Mouse (Mus musculus): ENCODE data around the gene Steap1. TPM values are rescaled to one million over a fixed set of nuclear protein-coding genes. Genes with fewer than 3 reads are reported as not detected.

The Steap1 gene
- total and polyA plus RNA-seq, 3 experiments: 0.33 TPM; not detected in 2

GRCm38 (mm10) chr5:5692167-5692738 lies 56.9 kb downstream of the Steap1 start:
- WGBS: 69% methylated on average over 4 of the region's 4 CpGs
- peaks cover 6% of the 10 kb centered on the region for H3K27me3 ChIP-seq (ENCODE audit: control insufficient read depth, insufficient read depth, low read length)
- no peak overlapping the region for H3K4me3 ChIP-seq
- no peak for DNase-seq
- no peaks in the 10 kb centered on the region for H3K79me2 ChIP-seq (replicated peaks; ENCODE audit: control insufficient read depth, insufficient read depth, low read length)
- no peaks in the 10 kb centered on the region; the same call in 1 of the 2 replicates for H3K4me1 ChIP-seq (ENCODE audit: control insufficient read depth, insufficient read depth, low read length)
- no peak for TF ChIP-seq EP300 (IDR thresholded peaks at IDR 0.05; ENCODE audit: insufficient read depth, low read depth, low read length)
- no peak for TF ChIP-seq POLR2A (IDR thresholded peaks at IDR 0.05; ENCODE audit: insufficient read depth, low read depth, low read length)
- TF ChIP-seq CTCF (IDR thresholded peaks at IDR 0.05): no peak
- no peak overlapping the region for H3K9ac ChIP-seq (ENCODE audit: low read depth, low read length)
- no peak overlapping the region for H3K27ac ChIP-seq
- intact Hi-C loops (cut with DNase I): no loop called here
- no peaks in the 10 kb centered on the region for H3K36me3 ChIP-seq (ENCODE audit: control insufficient read depth, insufficient read depth, low read length)

- TF ChIP-seq POLR2A (IDR thresholded peaks at IDR 0.05; ENCODE audit: insufficient read depth, low read depth, low read length) (no peak), CTCF (IDR thresholded peaks at IDR 0.05) (no peak)
- peaks cover 3% of the 10 kb centered on the region for H3K27me3 ChIP-seq (ENCODE audit: control insufficient read depth, insufficient read depth, low read length)
- intact Hi-C loops (cut with DNase I): no loop called here
- H3K4me1 ChIP-seq (ENCODE audit: control insufficient read depth, insufficient read depth, low read length): no peaks in the 10 kb centered on the region
- no peaks in the 10 kb centered on the region for H3K36me3 ChIP-seq (ENCODE audit: control insufficient read depth, insufficient read depth, low read length)
- no peaks in the 10 kb centered on the region for H3K79me2 ChIP-seq (replicated peaks; ENCODE audit: control insufficient read depth, insufficient read depth, low read length)
- DNase-seq: no peak
- no peak overlapping the region for H3K27ac ChIP-seq
- no peak overlapping the region for H3K9ac ChIP-seq (ENCODE audit: low read depth, low read length)
- WGBS: 72% methylated on average over 8 of the region's 8 CpGs
- no peak overlapping the region for H3K4me3 ChIP-seq
Measured at GRCm38 (mm10) chr5:5688945-5689540, 60.1 kb downstream of the Steap1 start.

- Histone ChIP-seq H3K27ac (no peak overlapping the region), H3K36me3 (ENCODE audit: control insufficient read depth, insufficient read depth, low read length) (no peaks in the 10 kb centered on the region), H3K27me3 (ENCODE audit: control insufficient read depth, insufficient read depth, low read length) (no peaks in the 10 kb centered on the region), H3K9ac (ENCODE audit: low read depth, low read length) (no peak overlapping the region), H3K4me1 (ENCODE audit: control insufficient read depth, insufficient read depth, low read length) (no peaks in the 10 kb centered on the region), H3K79me2 (replicated peaks; ENCODE audit: control insufficient read depth, insufficient read depth, low read length) (no peaks in the 10 kb centered on the region), H3K4me3 (no peak overlapping the region)
- intact Hi-C loops (cut with DNase I): no loop called here
- DNase-seq: no peak
- WGBS: 77% methylated on average over 6 of the region's 6 CpGs
- TF ChIP-seq POLR2A (IDR thresholded peaks at IDR 0.05; ENCODE audit: insufficient read depth, low read depth, low read length): no peak
- TF ChIP-seq CTCF (IDR thresholded peaks at IDR 0.05): no peak
- TF ChIP-seq EP300 (IDR thresholded peaks at IDR 0.05; ENCODE audit: insufficient read depth, low read depth, low read length): no peak
Measured at GRCm38 (mm10) chr5:5688228-5688627, 60.9 kb downstream of the Steap1 start.

GRCm38 (mm10) chr5:5686973-5687372 lies 62.2 kb downstream of the Steap1 start:
- Histone ChIP-seq H3K36me3 (ENCODE audit: control insufficient read depth, insufficient read depth, low read length) (no peaks in the 10 kb centered on the region), H3K9ac (ENCODE audit: low read depth, low read length) (no peak overlapping the region), H3K27ac (no peak overlapping the region), H3K79me2 (replicated peaks; ENCODE audit: control insufficient read depth, insufficient read depth, low read length) (no peaks in the 10 kb centered on the region), H3K27me3 (ENCODE audit: control insufficient read depth, insufficient read depth, low read length) (no peaks in the 10 kb centered on the region), H3K4me3 (no peak overlapping the region), H3K4me1 (ENCODE audit: control insufficient read depth, insufficient read depth, low read length) (no peaks in the 10 kb centered on the region)
- DNase-seq: no peak
- TF ChIP-seq POLR2A (IDR thresholded peaks at IDR 0.05; ENCODE audit: insufficient read depth, low read depth, low read length) (no peak), EP300 (IDR thresholded peaks at IDR 0.05; ENCODE audit: insufficient read depth, low read depth, low read length) (no peak), CTCF (IDR thresholded peaks at IDR 0.05) (no peak)
- intact Hi-C loops (cut with DNase I): no loop called here
- 18% methylated on average over 1 of the region's 1 CpGs for WGBS

Other genes starting within 250 kb of the Steap1 start
- gene Cldn12, start 234.4 kb downstream of the Steap1 start, total RNA-seq (2021): 10 to 100 TPM; 15.6 to 23.4 TPM
- gene Cldn12, start 234.4 kb downstream of the Steap1 start, polyA plus RNA-seq (2012; rRNA removed): 14.6 and 29.8 TPM in 2 replicates
- 10 to 100 TPM in 1 of 2 experiments, 1 to 10 TPM in 1; 9.6 to 11.4 TPM for gene Gtpbp10, start 189.8 kb downstream of the Steap1 start, total RNA-seq (2021)
- gene Gtpbp10, start 189.8 kb downstream of the Steap1 start, polyA plus RNA-seq (2012; rRNA removed): 4.3 and 9.8 TPM in 2 replicates
- not detected for gene Gm8773, start 175.5 kb downstream of the Steap1 start, total RNA-seq (2021)
- gene Gm8773, start 175.5 kb downstream of the Steap1 start, polyA plus RNA-seq (2012; rRNA removed): 0.08 TPM in 1 of 2 replicates, not detected in the other
- gene Cfap69, start 85.1 kb downstream of the Steap1 start, total RNA-seq (2021): under 1 TPM; 0.37 to 0.89 TPM
- gene Cfap69, start 85.1 kb downstream of the Steap1 start, polyA plus RNA-seq (2012; rRNA removed): 0.49 and 0.50 TPM in 2 replicates
- gene Steap2, start 54.7 kb downstream of the Steap1 start, total RNA-seq (2021): under 1 TPM; 0.44 to 0.52 TPM
- gene Steap2, start 54.7 kb downstream of the Steap1 start, polyA plus RNA-seq (2012; rRNA removed): 1.00 and 1.2 TPM in 2 replicates

Data from heart, adult 2 months (tissue).